Mouse (Mus musculus) testis, postnatal 14 days (tissue): Measurements from ENCODE around the gene Ube2d2b.
A peak's percentile ranks its signal among the peaks of the same experiment; 100 is the strongest.

Experiments
- DNase-seq: peaks from one replicate; pipeline ENCODE4 v3.0.0; 2021; ENCODE audit warnings: low spot score

The Ube2d2b gene

DNA sequence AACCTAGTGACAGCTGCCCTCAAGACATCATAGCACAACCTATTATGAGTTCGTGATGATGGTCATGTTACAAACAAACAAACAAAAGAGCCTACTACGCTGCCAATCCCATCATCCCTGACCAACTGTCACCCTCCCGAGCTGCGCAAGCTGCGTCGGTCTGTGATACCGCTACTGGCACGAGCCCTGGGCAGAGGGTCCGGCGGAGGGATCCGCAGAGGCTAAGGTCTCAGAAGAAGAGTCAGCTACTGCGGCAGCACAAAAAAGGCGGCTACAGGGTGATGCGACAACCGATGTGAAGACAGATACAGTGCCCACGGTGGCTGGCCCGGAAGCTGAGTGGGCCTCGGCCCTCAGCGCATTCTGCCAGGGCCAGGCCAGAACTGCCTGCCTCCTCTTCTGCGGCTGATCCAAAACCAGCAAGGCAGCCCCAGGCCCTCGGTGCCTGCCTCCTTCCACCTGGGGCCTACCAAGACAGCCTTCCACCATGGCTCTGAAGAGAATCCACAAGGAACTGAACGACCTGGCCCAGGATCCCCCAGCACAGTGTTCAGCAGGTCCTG lies at the start of gene Ube2d2b:
Ube2d2b (plus strand) TSS at position 102 of the 563 bp plus-strand sequence.
- peak; percentile 83 for DNase-seq

DNA sequence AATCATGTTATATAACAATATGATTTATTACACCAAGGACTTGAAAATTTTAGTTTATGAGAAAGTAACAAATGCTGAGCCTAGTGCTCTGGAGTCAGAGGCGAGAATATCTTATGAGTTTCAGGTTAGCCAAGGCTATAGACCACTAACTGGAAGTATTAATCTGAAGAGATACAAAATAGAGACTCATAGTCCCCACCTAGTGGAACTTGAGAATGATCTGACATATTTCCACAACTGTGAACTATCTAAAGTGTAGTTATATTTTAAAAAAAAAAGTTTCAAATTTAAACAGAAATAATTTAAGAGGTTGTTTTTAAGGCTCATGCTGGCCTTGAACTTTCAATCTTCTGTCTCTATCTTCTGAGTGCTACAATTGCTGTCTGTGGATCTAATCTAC lies 47.5 kb upstream of the Ube2d2b start:
- DNase-seq: no peak

DNA sequence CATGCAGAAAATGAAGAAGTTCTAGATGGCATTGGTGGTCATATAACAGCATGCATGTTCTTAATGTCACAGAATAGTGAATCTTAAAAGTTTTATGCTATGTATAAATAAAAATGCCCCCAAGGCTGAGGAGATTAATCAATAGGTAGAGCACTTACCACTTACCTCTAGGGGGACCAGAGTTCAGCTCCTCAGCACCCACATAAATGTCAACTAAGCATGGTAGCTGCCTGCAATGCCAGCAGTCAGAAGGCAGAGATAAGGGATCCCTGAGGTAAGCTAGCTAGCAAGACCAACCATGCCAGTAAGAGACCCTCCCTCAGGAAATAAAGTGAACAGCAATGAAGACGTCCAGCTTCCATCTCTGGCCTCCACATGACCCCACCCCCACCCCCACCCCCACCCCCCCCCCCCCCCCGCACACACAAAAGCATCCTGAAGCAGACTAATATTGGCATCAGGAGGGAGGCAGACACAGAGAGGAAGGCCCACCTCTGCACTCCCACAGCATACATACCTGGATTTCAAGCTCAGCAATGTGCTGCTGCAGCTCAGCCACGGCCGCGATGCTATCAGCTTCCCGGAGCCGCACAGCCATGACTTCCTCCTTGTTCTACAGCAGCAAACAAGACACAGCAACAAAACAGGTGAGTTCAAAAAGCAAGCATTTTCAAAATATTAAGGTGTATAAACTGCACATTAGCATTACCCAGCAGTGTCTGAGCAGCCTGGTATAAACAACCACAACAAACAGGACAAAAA lies 42.0 kb upstream of the Ube2d2b start:
- no peak for DNase-seq

DNA sequence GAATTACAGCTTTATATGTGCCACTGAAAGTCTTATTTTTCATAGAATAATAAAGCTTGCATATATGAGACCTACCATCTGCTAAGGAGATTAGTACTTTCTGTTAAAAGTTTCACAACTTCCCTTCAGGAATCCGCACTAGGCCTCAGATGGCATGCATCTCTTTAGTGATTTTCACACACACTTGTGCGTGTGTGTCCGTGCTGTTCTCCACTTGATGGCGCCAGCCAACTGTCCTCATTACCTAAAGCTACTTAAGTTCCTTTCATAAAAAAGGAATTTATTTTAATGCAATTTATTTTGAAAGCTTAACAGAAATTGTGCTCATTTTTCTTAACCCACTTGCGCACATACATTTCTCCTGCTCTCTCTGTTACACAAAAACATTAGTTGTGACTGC lies 40.4 kb upstream of the Ube2d2b start:
- DNase-seq: no peak

DNA sequence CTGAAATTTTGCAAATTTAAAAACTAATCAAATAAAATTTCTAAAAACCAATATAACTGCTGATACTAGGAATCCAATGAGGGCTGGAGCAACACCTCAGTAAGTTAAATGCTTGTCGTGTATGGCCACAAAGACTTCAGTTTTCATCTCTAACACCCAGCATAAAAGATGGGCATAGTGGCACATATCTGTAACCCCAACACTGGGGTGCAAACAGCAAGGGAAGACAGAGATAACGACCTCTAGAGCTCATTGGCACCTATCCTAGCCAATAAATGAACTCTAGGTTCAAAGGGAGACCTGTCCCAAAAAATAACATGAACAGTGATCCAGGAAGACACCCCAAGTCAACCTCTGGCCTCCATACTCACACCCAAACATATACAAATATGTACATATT lies 37.9 kb upstream of the Ube2d2b start:
- no peak for DNase-seq

DNA sequence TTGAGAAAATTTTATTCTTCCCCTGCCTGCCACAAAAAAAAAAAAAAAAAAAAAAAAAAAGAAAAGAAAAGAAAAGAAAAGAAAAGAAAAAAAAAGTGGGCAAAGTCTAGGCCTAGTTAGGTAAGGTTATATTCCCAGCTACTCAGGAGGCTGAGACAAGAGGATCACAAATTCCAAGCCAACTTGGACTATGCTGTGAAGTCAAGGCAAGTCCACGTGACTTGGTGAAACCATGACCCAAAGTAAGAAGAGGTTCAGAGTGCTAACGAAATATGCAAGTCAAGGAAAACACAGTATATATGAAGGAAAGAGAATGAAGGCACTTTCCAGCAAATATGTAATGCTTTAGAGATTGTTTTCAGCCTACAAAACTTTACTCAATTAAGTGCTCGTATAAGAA lies 37.4 kb upstream of the Ube2d2b start:
- DNase-seq: no peak

DNA sequence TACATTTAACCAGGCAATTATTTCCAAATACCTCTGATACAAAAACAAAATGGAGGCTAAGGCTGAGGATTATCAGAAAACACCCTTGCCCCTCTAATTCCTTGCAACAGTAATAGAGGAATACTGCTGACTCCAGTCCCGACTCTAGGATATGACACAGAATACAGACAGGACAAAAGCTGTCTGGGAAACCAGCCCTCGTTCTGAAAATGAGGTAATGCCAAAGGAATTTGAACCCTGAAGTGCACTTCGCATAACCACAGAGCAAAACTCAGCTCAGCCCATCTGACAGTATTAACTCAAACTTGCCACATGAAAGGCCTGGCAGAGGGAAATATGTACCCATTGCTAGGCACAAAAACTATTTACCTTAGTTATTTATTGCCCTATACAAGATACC lies 36.6 kb upstream of the Ube2d2b start:
- DNase-seq: no peak

DNA sequence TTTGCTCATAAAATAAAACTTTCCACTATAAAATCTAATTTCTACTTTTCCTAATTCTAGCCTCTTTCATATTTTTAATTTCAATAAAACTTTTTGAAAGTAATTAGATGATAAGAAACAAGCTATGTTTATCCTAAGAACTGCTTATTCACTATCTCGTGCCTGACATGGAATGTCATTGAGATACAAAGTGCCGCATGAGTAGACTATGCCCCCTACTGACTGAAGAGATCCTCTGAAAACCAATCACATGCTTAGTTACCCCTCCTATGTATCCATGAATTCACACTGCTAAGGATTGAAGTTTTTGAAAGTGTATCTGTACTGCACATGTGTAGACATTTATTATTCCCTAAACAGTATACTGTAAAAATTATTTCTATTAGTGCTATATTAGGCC lies 36.0 kb upstream of the Ube2d2b start:
- DNase-seq: no peak

DNA sequence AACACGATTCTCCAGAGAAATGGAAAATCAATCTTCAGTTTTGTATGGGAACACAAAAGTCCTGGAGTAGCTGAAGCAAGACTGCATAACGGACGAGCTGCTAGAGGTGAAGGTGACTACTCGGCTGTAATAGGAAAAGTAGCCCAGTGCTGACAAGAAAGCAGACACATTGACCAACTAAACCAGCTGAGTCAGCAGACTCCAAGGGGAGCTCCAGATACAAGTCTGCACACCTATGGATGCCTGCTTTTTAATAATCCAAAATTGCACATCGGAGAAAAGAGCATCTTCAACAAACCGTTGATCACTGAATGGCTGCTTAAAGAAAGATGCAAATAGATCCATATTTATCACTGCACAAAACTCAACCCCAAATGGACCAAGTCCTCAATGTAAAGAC lies 31.6 kb upstream of the Ube2d2b start:
- DNase-seq: no peak

DNA sequence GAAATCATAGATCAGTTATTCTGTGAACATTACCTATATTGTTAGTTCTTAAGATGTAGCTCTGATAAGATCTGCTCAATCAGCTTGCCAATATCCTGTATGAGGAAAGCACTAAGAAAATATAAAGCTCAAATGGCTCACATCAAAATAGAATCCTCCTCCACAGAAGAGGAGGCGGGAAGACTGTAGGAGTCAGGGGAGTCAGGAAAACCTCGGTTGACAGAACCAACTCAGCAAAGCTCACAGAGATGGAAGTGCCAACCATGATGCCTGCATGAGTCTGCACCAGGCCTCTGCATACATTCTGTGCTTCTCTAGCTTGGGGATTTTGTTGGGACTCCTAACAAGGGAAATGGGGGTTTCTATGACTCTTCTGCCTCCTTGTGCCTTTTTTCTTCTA lies 28.7 kb upstream of the Ube2d2b start:
- no peak for DNase-seq

DNA sequence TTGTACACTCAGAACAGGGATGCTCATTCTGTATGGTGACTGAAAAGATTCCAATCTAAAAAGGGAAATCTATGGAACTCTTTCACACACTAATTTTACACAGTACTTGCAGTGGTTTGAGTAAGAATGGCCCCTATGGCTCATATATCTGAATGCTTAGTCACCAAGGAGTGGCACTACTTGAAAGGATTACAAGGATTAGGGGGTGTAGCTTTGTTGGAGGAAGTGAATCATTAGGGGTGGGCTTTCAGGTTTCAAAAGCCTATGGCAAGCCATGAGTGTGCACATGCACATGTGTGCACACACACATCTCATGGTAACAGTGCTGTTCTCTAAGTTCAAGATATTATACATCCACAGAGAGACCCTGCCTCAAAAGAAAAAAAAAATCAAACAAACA lies 27.3 kb upstream of the Ube2d2b start:
- DNase-seq: no peak

DNA sequence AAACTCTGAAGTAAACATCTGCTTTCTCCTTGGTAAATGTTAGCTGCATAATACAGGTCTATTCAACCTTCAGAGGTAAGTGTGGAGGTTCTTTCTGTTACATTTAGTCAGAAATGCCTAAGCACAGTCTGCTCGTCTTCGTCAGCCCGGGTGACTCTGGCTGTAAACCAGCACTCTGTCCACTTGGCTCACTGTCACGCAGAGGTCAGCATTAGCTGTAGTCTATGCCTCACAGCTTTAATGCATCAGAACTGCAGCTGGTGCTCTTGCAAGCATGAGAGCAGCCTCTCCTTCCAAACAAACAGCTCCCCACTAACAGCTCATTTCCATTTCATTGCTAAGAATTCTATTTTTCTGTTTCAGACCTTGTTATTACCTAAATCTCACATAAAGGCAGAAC lies 22.4 kb upstream of the Ube2d2b start:
- no peak for DNase-seq

DNA sequence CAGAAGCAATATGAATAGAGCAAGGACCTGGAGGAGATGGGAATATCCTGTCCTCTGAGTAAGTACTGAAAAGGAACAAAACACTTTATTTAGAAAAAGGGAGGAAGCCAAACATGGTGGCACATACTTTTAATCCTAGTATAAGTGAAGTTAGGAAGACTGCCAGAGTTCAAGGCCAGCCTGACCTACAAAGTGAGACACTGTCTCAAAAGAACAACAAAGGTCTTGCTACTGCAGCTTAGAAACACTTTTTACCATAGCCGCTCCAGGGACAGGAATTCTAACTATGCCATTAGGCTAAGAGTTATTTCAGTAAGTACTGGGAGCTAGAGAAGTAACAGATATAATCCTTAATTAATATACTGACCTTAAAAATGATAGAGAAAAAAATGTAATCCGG lies 15.2 kb upstream of the Ube2d2b start:
- peak; percentile 38 for DNase-seq

DNA sequence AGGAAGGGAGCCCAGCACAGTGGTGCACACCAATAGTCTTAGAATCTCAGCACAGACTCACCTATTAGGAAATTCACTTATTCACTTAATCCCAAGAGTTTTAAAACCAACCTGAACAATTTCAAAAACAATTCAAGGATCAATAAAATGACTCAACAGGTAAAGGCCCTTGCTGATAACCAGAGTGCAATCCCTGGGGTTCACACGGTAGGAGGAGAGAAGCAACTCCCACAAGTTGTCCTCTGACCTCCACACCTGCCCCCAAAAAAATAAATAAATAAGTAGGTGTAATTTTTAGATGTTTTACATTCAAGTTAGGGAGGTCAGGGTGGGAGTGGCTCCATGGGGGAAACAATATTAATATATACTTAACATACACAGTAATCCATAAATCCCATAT lies 7.4 kb upstream of the Ube2d2b start:
- no peak for DNase-seq

DNA sequence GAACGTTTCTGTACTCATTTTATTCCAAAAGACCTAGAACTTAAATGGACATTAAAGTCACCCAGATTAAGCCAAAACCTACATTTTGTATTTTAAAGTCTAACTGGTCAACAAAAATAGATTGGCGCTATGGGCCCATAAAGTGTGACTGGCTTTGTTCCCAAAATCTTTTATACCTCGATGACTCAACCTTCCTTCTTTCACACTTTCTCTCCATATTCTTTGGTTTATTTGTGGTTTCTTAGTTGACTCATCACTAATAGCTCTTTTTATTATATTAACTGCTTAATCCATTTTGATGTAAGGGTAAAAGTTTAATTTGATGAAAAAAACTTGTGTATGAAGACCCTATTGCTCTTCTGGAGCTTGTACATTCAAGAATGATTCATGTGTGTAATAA lies 1.5 kb downstream of the Ube2d2b start:
- no peak for DNase-seq

DNA sequence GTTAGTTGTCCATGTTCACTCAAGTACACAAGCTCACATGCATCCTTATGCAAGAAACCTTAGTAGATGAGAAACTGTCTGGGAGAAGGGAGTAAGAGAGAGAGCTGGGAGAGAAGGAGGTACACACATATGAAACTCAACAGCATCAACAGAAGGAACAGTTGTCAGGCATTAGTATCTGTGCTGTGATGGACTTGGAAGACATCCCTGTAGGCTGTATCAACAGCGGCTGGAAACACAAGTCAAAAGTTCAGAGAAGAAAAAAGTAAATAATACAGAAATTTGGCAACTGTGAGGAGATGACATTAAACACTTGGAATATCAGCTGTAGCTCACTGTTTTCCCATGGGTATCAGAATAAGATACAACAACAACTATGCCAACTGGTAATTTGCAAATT lies 4.4 kb downstream of the Ube2d2b start:
- DNase-seq: no peak

DNA sequence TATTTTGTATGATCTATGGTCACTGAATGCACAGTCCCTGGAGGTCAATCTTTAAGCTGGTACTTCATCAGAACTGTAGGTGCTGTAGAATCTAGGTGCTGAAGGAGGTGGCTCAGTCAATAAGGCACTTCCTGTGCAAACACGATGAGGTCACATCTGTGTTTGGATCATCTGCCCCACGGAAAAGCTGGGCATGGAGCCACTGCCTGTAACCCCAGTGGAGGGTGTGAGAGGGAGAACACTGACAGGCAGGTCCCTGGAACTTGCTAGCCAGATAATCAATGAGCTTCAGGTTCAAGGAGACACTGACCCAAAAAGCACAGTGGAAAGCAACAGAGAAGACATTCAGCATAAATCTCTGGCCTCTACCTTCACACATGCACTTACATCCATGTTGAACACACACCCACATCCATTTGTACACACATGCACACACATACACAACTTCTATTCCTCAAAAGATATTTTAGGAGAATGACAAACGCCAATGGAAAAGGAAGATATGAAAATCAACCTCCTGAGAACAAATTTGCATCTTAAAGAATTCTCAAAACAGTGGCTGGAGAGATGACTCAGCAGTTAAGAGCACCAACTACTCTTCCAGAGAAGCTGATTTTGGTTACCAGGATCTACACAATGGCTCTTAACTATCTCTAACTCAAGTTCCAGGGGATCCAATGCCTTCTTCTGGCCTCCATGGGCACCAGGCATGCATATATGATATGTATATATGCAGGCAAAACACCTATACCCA lies 9.2 kb downstream of the Ube2d2b start:
- no peak for DNase-seq

DNA sequence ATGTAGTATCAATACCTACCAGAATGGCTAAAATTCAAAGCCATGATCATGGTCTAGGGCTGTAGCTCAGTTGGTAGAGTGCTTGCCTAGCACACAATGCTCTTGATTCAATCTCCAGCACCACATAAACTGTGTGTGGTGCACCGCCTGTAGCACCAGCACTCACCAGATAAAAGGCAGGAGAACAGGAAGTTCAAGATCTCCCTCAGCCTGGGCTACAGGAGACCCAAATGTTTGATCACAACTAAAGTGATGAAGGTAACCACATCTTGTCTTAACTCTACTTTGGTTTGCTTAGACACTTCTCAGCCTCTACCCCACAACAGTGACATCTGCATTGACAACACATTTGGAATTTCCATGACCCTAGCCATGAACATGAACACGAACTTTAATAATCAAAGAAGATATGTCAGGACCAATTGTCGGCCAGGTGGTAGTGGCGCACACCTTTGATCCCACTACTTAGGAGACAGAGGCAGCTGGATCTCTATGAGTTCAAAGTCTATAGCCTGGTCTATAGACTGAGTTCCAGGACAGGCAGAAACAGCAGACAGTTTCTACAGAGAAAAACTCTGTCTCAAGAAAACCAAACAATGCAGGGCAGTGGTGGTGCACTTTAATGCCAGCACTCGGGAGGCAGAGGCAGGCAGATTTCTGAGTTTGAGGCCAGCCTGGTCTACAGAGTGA lies 10.8 kb downstream of the Ube2d2b start:
- DNase-seq: no peak

DNA sequence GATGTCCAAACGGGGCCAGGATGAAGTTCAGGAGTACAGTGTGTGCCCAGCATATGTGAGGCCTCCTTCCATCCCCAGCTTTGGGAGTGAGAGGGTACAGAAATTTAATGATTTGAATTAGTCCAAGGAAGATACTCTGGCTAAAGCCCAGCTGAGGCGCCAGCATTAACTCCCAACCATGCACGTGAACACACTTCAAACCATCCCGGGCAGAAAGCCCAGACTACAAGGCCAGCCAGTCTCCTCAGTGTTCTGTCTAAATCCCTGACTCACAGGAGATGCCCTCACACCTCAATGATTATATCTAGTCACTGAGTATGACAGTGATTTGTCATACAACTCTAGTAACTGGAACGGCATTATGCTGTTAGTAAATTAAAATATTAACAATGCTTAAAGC lies 17.4 kb downstream of the Ube2d2b start:
- peak; percentile 73 for DNase-seq

DNA sequence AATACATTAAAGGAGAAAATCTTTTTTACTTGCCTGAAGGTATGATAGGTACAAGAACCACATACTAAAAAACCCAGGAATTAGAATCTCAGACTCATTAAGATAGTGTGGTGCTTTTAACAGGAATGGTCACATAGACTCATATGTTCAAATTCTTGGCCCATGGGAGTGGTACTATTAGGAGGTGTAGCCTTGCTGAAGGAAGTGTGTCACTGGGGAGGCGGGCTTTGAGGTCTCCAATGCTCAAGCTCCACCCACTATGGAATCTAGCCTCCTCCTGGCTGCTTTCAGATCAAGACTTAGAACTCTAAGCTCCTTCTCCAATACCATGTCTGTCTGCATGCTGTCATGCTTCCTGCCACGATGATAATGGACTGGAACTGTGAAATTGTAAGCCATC lies 17.9 kb downstream of the Ube2d2b start:
- DNase-seq: no peak

DNA sequence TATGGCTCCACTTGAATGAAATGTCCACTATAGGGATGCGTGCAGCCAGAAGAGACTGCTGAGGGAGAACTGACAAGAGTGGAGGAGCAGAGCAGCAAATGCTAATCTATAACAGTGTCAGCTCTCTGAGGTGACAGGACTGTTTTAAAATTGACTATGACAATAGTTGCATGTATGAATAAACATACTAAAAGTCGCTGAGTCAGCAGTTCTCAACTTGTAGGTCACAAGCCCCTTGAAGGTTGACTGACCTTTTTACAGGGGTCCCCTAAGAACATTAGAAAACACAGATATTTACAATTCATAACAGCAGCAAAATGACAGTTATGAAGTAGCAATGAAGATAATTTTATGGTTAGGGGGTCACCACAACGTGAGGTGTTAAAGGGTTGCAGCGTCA lies 19.1 kb downstream of the Ube2d2b start:
- DNase-seq: no peak

DNA sequence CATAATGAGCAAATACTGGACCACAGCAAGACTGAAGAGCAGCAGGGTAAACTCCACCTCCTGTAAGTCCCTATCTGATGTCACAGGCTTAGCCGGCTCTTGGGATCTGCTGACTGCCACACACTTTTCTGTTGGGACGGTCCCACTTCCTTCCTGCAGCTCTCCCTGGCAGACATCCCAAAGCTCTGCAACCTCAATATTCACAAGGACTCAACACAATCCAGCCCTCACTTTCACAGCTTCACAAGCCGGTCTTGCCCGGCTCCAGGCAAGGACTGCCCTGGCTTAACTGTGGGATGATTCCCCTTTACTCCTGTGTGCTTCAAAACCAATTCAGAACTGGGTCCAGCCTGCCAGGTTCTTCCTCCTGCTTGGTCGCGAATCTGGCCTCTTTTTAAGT lies 23.9 kb downstream of the Ube2d2b start:
- DNase-seq: no peak

DNA sequence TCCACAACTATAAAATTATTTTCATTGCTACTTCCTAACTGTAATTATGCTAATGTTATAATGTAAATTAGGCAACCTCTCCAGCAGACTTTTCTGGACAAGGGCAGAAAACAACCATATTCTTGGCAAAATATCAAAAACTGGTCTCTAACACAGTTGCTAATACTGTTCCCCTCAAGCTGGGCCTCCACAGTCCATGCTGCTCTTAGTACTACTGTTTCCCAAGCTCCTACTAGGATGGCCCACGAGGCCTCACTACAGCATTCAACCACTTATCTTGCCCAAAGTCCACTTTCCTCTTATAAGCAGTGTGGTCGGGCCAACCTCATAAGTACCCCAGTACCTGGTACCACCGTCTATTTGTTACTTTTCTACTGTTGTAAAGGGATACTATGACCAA lies 24.7 kb downstream of the Ube2d2b start:
- DNase-seq: no peak
